Mouse (Mus musculus): ENCODE results near the gene Gm17359.

The Gm17359 gene

GRCm38 (mm10) chr3:79484286-79485063 lies 148.0 kb downstream of the Gm17359 start:
- no peak for DNase-seq

DNA sequence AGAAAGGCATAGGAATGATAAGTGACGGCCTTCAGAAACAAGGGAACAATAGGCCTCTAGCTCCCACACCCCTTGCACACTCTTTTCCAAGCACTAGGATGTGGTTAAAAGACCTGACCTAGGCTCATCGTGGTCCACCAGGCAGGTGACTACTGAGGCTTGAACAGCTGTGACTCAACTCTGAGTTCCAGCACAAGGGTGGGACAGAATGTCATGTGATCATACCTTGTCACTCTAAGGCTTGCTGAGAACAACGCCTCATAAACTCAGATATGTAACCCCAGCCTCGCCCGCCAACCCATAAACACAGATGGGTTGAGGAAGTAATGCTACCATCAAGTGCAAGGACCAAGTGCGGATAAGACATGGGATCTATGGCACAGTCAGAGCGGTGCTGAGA lies 151.6 kb downstream of the Gm17359 start:
- DNase-seq, result no peak

- no peak for DNase-seq
Measured at GRCm38 (mm10) chr3:79490102-79490501, 153.6 kb downstream of the Gm17359 start.

- no peak for DNase-seq
Measured at GRCm38 (mm10) chr3:79491614-79492013, 155.2 kb downstream of the Gm17359 start.

DNA sequence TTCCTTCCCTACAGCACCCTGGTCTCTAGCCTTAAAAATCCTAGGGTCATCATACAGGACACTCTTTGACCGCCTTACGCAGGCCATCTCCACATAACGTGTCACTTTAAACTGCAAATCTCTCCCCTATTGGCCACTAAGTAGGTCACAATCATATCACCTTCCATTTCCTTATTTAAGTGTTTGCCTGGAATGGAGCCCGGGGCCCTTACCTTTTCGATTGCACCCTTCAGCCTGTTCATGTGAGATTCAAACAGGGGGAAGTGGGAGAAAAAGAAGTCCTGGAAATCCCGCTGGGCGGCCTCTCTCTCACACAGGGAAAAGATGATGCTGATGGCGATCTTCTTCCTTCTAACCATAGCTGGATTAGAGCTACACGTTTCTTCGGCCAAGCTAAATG lies 156.6 kb downstream of the Gm17359 start:
- no peak for DNase-seq

- DNase-seq, result no peak
Measured at GRCm38 (mm10) chr3:79494028-79494427, 157.6 kb downstream of the Gm17359 start.

DNA sequence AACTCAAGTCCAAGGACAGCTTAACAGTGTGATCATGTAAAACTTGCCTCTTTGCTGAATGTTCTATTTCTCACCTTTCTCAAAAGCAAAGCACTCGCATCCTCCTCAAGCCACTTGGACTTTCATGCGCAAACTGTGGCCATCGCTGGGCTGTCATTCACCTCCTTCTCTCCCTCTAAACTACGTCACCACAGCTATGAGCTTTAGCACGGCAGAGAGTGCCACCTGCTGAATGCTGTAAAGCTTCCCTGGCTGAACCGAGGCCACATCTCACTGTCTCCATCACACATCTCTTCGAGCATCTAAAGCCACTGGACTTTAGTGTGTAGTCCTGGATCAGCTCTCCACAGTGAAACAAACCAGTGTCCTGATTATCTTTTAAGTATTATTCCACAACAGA lies 158.7 kb downstream of the Gm17359 start:
- DNase-seq, result no peak

- DNase-seq, result no peak
Measured at GRCm38 (mm10) chr3:79496668-79497067, 160.2 kb downstream of the Gm17359 start.

DNA sequence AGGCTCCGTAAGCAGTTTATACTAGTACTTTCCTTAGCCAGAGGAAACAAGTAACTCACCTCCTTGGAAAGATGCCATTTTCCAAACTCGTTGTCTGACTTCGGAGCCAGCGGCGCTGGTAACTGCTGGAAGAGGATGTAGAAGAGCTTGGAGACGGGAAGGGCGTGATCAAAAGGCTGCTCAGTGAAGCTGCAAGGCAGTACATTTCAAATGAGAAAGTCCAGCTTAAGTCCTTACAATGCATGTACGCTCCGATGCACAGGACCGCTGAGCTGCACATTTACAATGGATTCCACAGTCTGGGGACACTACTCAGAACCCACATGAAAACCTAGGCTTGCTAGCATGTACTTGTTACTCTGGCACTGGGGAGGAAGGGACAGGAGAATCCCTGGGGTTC lies 163.8 kb downstream of the Gm17359 start:
- DNase-seq, result no peak

GRCm38 (mm10) chr3:79501166-79501728 lies 164.8 kb downstream of the Gm17359 start:
- DNase-seq, result no peak

Data from embryo, embryonic 11 days (tissue).